Mouse (Mus musculus): ENCODE results near the gene Tmem268. TPM values are rescaled to one million over a fixed set of nuclear protein-coding genes. Genes with fewer than 3 reads are reported as not detected.

Tmem268 gene
- polyA plus RNA-seq, 1 experiment: 19.5 TPM

DNA sequence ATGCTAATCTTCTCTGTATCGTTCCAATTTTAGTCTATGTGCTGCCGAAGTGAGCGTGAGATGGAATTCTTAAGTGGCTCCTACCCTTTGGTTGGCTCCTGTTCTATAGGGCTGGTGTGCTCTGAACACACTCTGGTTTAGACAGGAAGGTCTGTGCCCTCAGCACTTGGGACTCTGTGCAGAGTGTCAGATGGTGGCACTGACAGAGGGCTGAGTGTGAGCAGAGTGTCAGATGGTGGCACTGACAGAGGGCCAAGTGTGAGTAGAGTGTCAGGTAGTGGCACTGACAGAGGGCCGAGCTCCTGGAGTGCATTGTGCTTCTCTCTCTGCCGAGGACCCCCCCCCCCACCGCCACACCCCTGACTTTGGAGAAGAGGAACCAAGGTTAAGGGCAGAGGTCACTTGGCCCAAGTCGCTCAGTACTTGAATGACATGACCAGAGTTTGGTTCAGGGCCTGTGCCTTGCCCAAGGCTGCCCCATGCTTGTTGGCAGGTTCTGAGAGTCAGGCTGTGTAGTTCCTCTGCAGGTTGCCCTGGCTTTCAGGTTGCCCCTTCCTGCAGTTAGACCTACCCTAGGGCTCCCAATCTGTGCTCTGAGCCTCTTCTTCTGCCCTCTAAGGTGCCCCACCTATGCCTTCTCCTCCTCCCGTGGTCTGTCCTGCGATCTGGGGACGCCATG, 9.3 kb downstream of the Tmem268 start:
- Histone ChIP-seq H3K79me3 (ENCODE audit: low read depth) (no peaks in the 10 kb centered on the region), H3K4me3 (ENCODE audit: insufficient read depth, poor library complexity, severe bottlenecking) (no peak overlapping the region), H3K79me2 (ENCODE audit: control insufficient read depth, insufficient read depth) (peaks cover 4% of the 10 kb centered on the region), H3K27me3 (ENCODE audit: control insufficient read depth, insufficient read depth, insufficient read length) (no peaks in the 10 kb centered on the region), H3ac (ENCODE audit: control insufficient read depth, insufficient read length, low read depth) (no peak overlapping the region), H3K36me3 (ENCODE audit: control insufficient read depth, insufficient read depth) (peaks cover 59% of the 10 kb centered on the region)
- TF ChIP-seq CEBPB (IDR thresholded peaks at IDR 0.05; ENCODE audit: low read depth) (no peak), MAX (IDR thresholded peaks at IDR 0.05) (no peak), MYOD1 (IDR thresholded peaks at IDR 0.05; ENCODE audit: control insufficient read depth, insufficient read length, low read depth) (no peak), CTCF (IDR thresholded peaks at IDR 0.05; ENCODE audit: control insufficient read depth, insufficient read depth, insufficient read length) (no peak), FOSL1 (IDR thresholded peaks at IDR 0.05; ENCODE audit: insufficient read depth, low read length, poor library complexity, severe bottlenecking) (no peak), USF1 (IDR thresholded peaks at IDR 0.05; ENCODE audit: low read depth) (no peak), MYOG (IDR thresholded peaks at IDR 0.05; ENCODE audit: control insufficient read depth, extremely low read depth, insufficient read length) (no peak)

DNA sequence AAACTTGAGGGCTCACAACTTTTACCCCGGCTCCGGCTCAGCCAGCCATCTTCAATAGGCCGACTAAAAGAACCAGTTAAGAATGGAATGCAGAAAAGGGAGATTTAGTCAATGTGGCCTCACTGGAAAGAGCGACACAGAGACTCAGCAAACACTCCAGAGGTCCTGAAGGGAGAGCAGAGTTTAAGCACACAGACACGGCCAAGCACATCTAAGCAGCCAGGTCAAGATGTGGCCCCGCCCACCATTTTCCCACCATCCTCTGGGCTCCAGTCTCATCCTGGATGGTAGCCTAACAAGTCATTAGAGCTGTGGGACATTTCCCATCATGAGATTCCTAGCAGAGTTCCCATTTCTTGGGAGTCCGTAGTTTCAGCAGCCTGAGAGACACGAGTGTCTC, 10.7 kb downstream of the Tmem268 start:
- H3K79me3 ChIP-seq (ENCODE audit: low read depth): no peaks in the 10 kb centered on the region
- H3K4me3 ChIP-seq (ENCODE audit: insufficient read depth, poor library complexity, severe bottlenecking): no peak overlapping the region
- H3K36me3 ChIP-seq (ENCODE audit: control insufficient read depth, insufficient read depth): peaks cover 58% of the 10 kb centered on the region
- H3K27me3 ChIP-seq (ENCODE audit: control insufficient read depth, insufficient read depth, insufficient read length): no peaks in the 10 kb centered on the region
- no peak for TF ChIP-seq CTCF (IDR thresholded peaks at IDR 0.05; ENCODE audit: control insufficient read depth, insufficient read depth, insufficient read length)
- no peak for TF ChIP-seq CEBPB (IDR thresholded peaks at IDR 0.05; ENCODE audit: low read depth)
- no peak for TF ChIP-seq USF1 (IDR thresholded peaks at IDR 0.05; ENCODE audit: low read depth)
- TF ChIP-seq MAX (IDR thresholded peaks at IDR 0.05): no peak
- no peak for TF ChIP-seq MYOG (IDR thresholded peaks at IDR 0.05; ENCODE audit: control insufficient read depth, extremely low read depth, insufficient read length)
- no peak for TF ChIP-seq MYOD1 (IDR thresholded peaks at IDR 0.05; ENCODE audit: control insufficient read depth, insufficient read length, low read depth)
- no peak for TF ChIP-seq FOSL1 (IDR thresholded peaks at IDR 0.05; ENCODE audit: insufficient read depth, low read length, poor library complexity, severe bottlenecking)
- H3ac ChIP-seq (ENCODE audit: control insufficient read depth, insufficient read length, low read depth): no peak overlapping the region
- H3K79me2 ChIP-seq (ENCODE audit: control insufficient read depth, insufficient read depth): no peaks in the 10 kb centered on the region

- no peaks in the 10 kb centered on the region for H3K27me3 ChIP-seq (ENCODE audit: control insufficient read depth, insufficient read depth, insufficient read length)
- H3K36me3 ChIP-seq (ENCODE audit: control insufficient read depth, insufficient read depth): peaks cover 50% of the 10 kb centered on the region
- H3K4me3 ChIP-seq (ENCODE audit: insufficient read depth, poor library complexity, severe bottlenecking): no peak overlapping the region
- no peaks in the 10 kb centered on the region for H3K79me2 ChIP-seq (ENCODE audit: control insufficient read depth, insufficient read depth)
- H3ac ChIP-seq (ENCODE audit: control insufficient read depth, insufficient read length, low read depth): no peak overlapping the region
- TF ChIP-seq MYOG (IDR thresholded peaks at IDR 0.05; ENCODE audit: control insufficient read depth, extremely low read depth, insufficient read length) (no peak), USF1 (IDR thresholded peaks at IDR 0.05; ENCODE audit: low read depth) (no peak), MAX (IDR thresholded peaks at IDR 0.05) (no peak), CEBPB (IDR thresholded peaks at IDR 0.05; ENCODE audit: low read depth) (no peak), CTCF (IDR thresholded peaks at IDR 0.05; ENCODE audit: control insufficient read depth, insufficient read depth, insufficient read length) (no peak), FOSL1 (IDR thresholded peaks at IDR 0.05; ENCODE audit: insufficient read depth, low read length, poor library complexity, severe bottlenecking) (no peak), MYOD1 (IDR thresholded peaks at IDR 0.05; ENCODE audit: control insufficient read depth, insufficient read length, low read depth) (no peak)
- H3K79me3 ChIP-seq (ENCODE audit: low read depth): no peaks in the 10 kb centered on the region
Measured at GRCm38 (mm10) chr4:63570208-63570781, 11.7 kb downstream of the Tmem268 start.

GRCm38 (mm10) chr4:63572621-63573020, 14.0 kb downstream of the Tmem268 start:
- Histone ChIP-seq H3K79me3 (ENCODE audit: low read depth) (no peaks in the 10 kb centered on the region), H3K4me3 (ENCODE audit: insufficient read depth, poor library complexity, severe bottlenecking) (no peak overlapping the region), H3ac (ENCODE audit: control insufficient read depth, insufficient read length, low read depth) (no peak overlapping the region), H3K36me3 (ENCODE audit: control insufficient read depth, insufficient read depth) (peaks cover 41% of the 10 kb centered on the region), H3K27me3 (ENCODE audit: control insufficient read depth, insufficient read depth, insufficient read length) (no peaks in the 10 kb centered on the region), H3K79me2 (ENCODE audit: control insufficient read depth, insufficient read depth) (no peaks in the 10 kb centered on the region)
- TF ChIP-seq CEBPB (IDR thresholded peaks at IDR 0.05; ENCODE audit: low read depth): peak; percentile 54
- no peak for TF ChIP-seq MYOG (IDR thresholded peaks at IDR 0.05; ENCODE audit: control insufficient read depth, extremely low read depth, insufficient read length)
- no peak for TF ChIP-seq FOSL1 (IDR thresholded peaks at IDR 0.05; ENCODE audit: insufficient read depth, low read length, poor library complexity, severe bottlenecking)
- no peak for TF ChIP-seq USF1 (IDR thresholded peaks at IDR 0.05; ENCODE audit: low read depth)

- no peaks in the 10 kb centered on the region for H3K27me3 ChIP-seq (ENCODE audit: control insufficient read depth, insufficient read depth, insufficient read length)
Measured at GRCm38 (mm10) chr4:63579649-63580048, 21.1 kb downstream of the Tmem268 start.

More at GRCm38 (mm10) chr4:63579649-63580048, 21.1 kb downstream of the Tmem268 start:
- Histone ChIP-seq H3K79me3 (ENCODE audit: low read depth) (no peaks in the 10 kb centered on the region), H3K79me2 (ENCODE audit: control insufficient read depth, insufficient read depth) (no peaks in the 10 kb centered on the region), H3ac (ENCODE audit: control insufficient read depth, insufficient read length, low read depth) (no peak overlapping the region), H3K36me3 (ENCODE audit: control insufficient read depth, insufficient read depth) (peaks cover 37% of the 10 kb centered on the region), H3K4me3 (ENCODE audit: insufficient read depth, poor library complexity, severe bottlenecking) (no peak overlapping the region)
- TF ChIP-seq MYOG (IDR thresholded peaks at IDR 0.05; ENCODE audit: control insufficient read depth, extremely low read depth, insufficient read length): no peak
- no peak for TF ChIP-seq USF1 (IDR thresholded peaks at IDR 0.05; ENCODE audit: low read depth)
- TF ChIP-seq FOSL1 (IDR thresholded peaks at IDR 0.05; ENCODE audit: insufficient read depth, low read length, poor library complexity, severe bottlenecking): no peak
- TF ChIP-seq CEBPB (IDR thresholded peaks at IDR 0.05; ENCODE audit: low read depth): no peak
- TF ChIP-seq CTCF (IDR thresholded peaks at IDR 0.05; ENCODE audit: control insufficient read depth, insufficient read depth, insufficient read length): no peak
- TF ChIP-seq MAX (IDR thresholded peaks at IDR 0.05): no peak
- no peak for TF ChIP-seq MYOD1 (IDR thresholded peaks at IDR 0.05; ENCODE audit: control insufficient read depth, insufficient read length, low read depth)
